Mouse (Mus musculus) common myeloid progenitor, adult 5-6 weeks (primary cell): ENCODE data around the gene Usp10. TPM values are rescaled to one million over a fixed set of nuclear protein-coding genes. Genes with fewer than 3 reads are reported as not detected.

Experiments used
- ATAC-seq: replicated peaks from 2 replicates; pipeline ENCODE4 v1.8.0; 2016; ENCODE audit warnings: low read depth, mild to moderate bottlenecking, moderate TSS enrichment, inconsistent platforms; ENCODE audit not compliant: poor library complexity, severe bottlenecking
- total RNA-seq: library from RNA; stranded (forward); fragments of 200-1000, 187-1606 nt; gene quantifications from 2 replicates; pipeline ENCODE4 v1.2.3, GENCODE M21; 2017

Usp10 gene
- total RNA-seq, 1 experiment from 2014 or later: 85.6 TPM

DNA sequence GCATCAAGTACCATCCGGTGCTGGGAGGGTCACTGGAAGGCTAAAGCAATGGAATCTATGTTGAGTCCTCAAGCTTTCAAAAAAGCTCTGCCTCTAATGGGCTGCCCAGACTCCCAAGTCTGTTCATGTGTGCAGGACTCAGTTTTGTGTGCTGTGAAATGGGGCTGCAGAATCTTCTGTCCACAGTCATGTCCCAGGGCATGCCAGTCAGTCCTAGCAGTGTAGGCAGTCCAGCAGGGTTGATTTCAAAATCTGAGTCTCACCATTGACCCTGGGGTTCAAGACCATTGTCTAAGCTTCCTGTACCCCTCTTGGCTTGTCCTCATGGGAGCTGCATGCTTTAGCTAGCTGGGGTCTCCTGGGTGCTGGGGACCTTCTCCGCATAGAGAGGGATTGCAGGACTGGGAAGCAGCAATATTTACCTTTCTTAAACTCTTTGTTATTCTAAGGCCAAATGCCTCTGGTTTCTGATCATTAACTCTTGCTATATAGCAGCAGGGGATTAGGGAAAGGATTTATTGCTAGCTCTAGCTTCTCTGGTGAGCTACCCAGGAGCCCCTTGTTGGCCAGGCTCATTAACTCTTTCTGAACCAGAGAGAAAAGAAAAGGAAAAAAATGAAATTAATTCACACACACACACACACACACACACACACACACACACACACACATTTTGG, 94.7 kb downstream of the Usp10 start:
- ATAC-seq: no peak

- ATAC-seq: no peak
Observed at GRCm38 (mm10) chr8:120006645-120007160, 96.5 kb downstream of the Usp10 start.

Other genes with a start within 250 kb of the Usp10 start
- not detected in 2 replicates for gene Wfdc1, start 244.0 kb upstream of the Usp10 start, total RNA-seq
- gene Atp2c2, start 210.4 kb upstream of the Usp10 start, total RNA-seq: not detected in 2 replicates
- 3.6 and 12.1 TPM in 2 replicates for gene Tldc1, start 131.9 kb upstream of the Usp10 start, total RNA-seq
- gene Cotl1, start 69.8 kb upstream of the Usp10 start, total RNA-seq: 79.3 and 132 TPM in 2 replicates
- 5.7 and 7.4 TPM in 2 replicates for gene Klhl36, start 48.1 kb upstream of the Usp10 start, total RNA-seq
- gene Gm20388, start 481 bp downstream of the Usp10 start, total RNA-seq: 35.7 and 36.7 TPM in 2 replicates
- gene Crispld2, start 82.1 kb downstream of the Usp10 start, total RNA-seq: 0.10 TPM in 1 of 2 replicates, not detected in the other
- 9.7 and 19.6 TPM in 2 replicates for gene Zdhhc7, start 191.1 kb downstream of the Usp10 start, total RNA-seq
- gene 6430548M08Rik, start 203.8 kb downstream of the Usp10 start, total RNA-seq: 0.68 and 9.3 TPM in 2 replicates